Mouse (Mus musculus): Measurements from ENCODE around the gene Nlrp6. TPM values are rescaled to one million over a fixed set of nuclear protein-coding genes. Genes with fewer than 3 reads are reported as not detected.
"Not testable (repeated sequence)": the region's sequence is repeated elsewhere in the genome, so short reads cannot be mapped to it uniquely, and the experiment has no call there.

Gene Nlrp6
- total RNA-seq, 2 experiments from 2014 or later = 0.30 to 0.35 TPM

- no peak for DNase-seq
Observed at GRCm38 (mm10) chr7:140974940-140975339, 54.2 kb downstream of the Nlrp6 start.

- DNase-seq = no peak
Observed at GRCm38 (mm10) chr7:140975465-140975864, 54.8 kb downstream of the Nlrp6 start.

- DNase-seq = not testable (repeated sequence)
Observed at GRCm38 (mm10) chr7:140976720-140977119, 56.0 kb downstream of the Nlrp6 start.

Other genes with a start within 250 kb of the Nlrp6 start
- under 1 TPM; 0.10 TPM for gene Olfr45, start 239.0 kb upstream of the Nlrp6 start, total RNA-seq (2021)
- gene Olfr541, start 223.6 kb upstream of the Nlrp6 start, total RNA-seq (2021) = not detected
- gene Cyp2e1, start 157.2 kb upstream of the Nlrp6 start, total RNA-seq (2021) = not detected
- gene Syce1, start 133.1 kb upstream of the Nlrp6 start, total RNA-seq (2021) = under 1 TPM in 1 of 2 experiments, not detected in 1; 0.40 TPM
- 10 to 100 TPM; 12.3 to 13.3 TPM for gene Zfp941, start 98.7 kb upstream of the Nlrp6 start, total RNA-seq (2021)
- gene Urah, start 85.9 kb upstream of the Nlrp6 start, total RNA-seq (2021) = 1 to 10 TPM; 1.8 to 2.9 TPM
- gene Scgb1c1, start 75.4 kb upstream of the Nlrp6 start, total RNA-seq (2021) = not detected
- gene Odf3, start 73.1 kb upstream of the Nlrp6 start, total RNA-seq (2021) = not detected
- gene Gm45785, start 64.6 kb upstream of the Nlrp6 start, total RNA-seq (2021) = not detected
- 10 to 100 TPM; 76.8 to 83.7 TPM for gene Ric8a, start 63.9 kb upstream of the Nlrp6 start, total RNA-seq (2021)
- 10 to 100 TPM; 27.2 to 28.1 TPM for gene Bet1l, start 63.3 kb upstream of the Nlrp6 start, total RNA-seq (2021)
- gene Psmd13, start 38.9 kb upstream of the Nlrp6 start, total RNA-seq (2021) = 100 to 1,000 TPM; 113 to 119 TPM
- 10 to 100 TPM; 64.6 to 71.8 TPM for gene Sirt3, start 38.6 kb upstream of the Nlrp6 start, total RNA-seq (2021)
- 1 to 10 TPM; 1.2 to 1.3 TPM for gene Cox8b, start 20.5 kb upstream of the Nlrp6 start, total RNA-seq (2021)
- gene Pgghg, start 20.5 kb downstream of the Nlrp6 start, total RNA-seq (2021) = 1 to 10 TPM; 3.9 to 4.0 TPM
- gene Ifitm5, start 29.4 kb downstream of the Nlrp6 start, total RNA-seq (2021) = not detected
- gene Gm45717, start 35.0 kb downstream of the Nlrp6 start, total RNA-seq (2021) = not detected
- gene Ifitm2, start 35.1 kb downstream of the Nlrp6 start, total RNA-seq (2021) = 10 to 100 TPM in 1 of 2 experiments, 1 to 10 TPM in 1; 8.4 to 14.1 TPM
- gene Ifitm1, start 46.3 kb downstream of the Nlrp6 start, total RNA-seq (2021) = 1 to 10 TPM; 1.6 to 3.8 TPM
- 10 to 100 TPM; 11.1 to 11.4 TPM for gene Ifitm3, start 89.9 kb downstream of the Nlrp6 start, total RNA-seq (2021)
- under 1 TPM in 1 of 2 experiments, not detected in 1; 0.63 TPM for gene Ifitm6, start 97.0 kb downstream of the Nlrp6 start, total RNA-seq (2021)
- not detected for gene Gm17387, start 108.2 kb downstream of the Nlrp6 start, total RNA-seq (2021)
- 10 to 100 TPM; 92.2 to 92.3 TPM for gene B4galnt4, start 140.2 kb downstream of the Nlrp6 start, total RNA-seq (2021)
- gene Pkp3, start 157.3 kb downstream of the Nlrp6 start, total RNA-seq (2021) = not detected
- gene Sigirr, start 179.7 kb downstream of the Nlrp6 start, total RNA-seq (2021) = 1 to 10 TPM; 1.7 to 2.4 TPM
- gene Ano9, start 196.9 kb downstream of the Nlrp6 start, total RNA-seq (2021) = not detected
- 10 to 100 TPM; 48.5 to 64.9 TPM for gene Ptdss2, start 201.5 kb downstream of the Nlrp6 start, total RNA-seq (2021)